Mouse (Mus musculus): ENCODE measurements around the gene Mapt. TPM values are rescaled to one million over a fixed set of nuclear protein-coding genes. Genes with fewer than 3 reads are reported as not detected.
"Not testable (repeated sequence)": the region's sequence is repeated elsewhere in the genome, so short reads cannot be mapped to it uniquely, and the experiment has no call there.

The Mapt gene
- not detected for total RNA-seq (2018; cell fraction: chromatin; rRNA removed)
- total RNA-seq (2018; cell fraction: cytosol; rRNA removed) = under 1 TPM in 1 of 26 experiments, not detected in 25; 0.04 TPM
- not detected for total RNA-seq (2018; cell fraction: nucleus; rRNA removed)
- polyA plus RNA-seq (2018) = not detected in 3 replicates

DNA sequence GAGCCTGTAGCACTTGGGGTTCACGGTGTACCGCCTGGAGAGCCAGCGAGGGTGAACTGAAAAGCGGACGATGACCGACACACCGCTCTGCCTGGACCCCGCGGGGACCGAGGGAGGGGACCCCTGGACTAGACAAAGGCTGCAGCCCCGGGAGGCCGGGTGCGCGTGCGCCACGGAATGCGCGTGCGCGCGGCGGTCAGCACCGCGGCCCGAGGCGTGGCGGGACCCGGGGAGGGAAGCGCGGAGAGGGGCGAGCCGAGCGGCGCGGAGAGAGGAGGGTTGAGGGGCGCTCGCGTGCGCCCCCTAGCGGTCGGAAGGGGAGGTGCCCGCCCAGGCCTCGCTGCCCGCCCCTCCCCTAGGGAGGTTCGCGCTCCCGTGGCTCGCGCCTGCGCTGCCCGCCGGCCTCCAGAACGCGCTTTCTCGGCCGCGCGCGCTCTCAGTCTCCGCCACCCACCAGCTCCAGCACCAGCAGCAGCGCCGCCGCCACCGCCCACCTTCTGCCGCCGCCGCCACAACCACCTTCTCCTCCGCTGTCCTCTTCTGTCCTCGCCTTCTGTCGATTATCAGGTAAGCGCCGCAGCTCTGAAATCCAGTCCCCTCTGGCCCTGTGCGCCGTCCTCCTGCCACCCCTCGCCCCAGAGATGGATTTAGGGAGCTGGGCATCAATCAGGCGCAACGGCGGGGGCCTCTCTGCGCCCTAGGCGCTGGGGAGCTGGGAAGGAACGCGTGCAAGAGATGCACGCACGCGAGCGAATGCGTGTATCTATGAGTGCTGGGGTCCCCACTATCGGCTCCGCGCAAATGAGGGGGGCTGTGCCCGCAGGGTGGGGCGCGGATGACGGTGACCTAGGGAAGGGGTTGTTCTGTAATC is at the start of gene Mapt:
Gene Mapt (plus strand): TSS at position 350 of the 871 bp plus-strand sequence.
- WGBS (ENCODE audit: missing documents) = 2% methylated on average over 56 of the region's 94 CpGs
- no peak within 1 kb of the TSS for H3K27ac ChIP-seq
- H3K79me2 ChIP-seq (ENCODE audit: inconsistent target) = no peaks in the 10 kb centered on the region
- peak within 1 kb of the TSS; percentile 29 for H3K4me3 ChIP-seq (ENCODE audit: inconsistent target)
- H3K36me3 ChIP-seq (ENCODE audit: inconsistent target) = no peaks in the 10 kb centered on the region

DNA sequence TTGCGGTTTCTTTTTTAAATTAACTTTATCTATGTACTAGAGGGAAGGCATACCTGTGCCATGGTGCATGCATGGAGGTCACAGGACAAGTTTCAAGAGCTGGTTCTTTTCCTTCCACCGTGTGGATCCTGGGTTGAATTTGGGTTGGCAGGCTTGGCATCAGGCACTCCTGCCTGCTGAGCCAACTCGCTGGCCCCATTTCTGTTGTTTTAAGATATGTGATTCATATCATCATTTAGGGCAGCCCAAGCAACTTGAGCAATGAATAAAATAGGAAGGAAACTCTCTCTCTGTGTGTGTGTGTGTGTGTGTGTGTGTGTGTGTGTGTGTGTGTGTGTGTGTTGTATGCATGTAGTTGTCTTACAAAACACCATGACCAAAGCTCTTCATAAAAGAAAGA is 49.0 kb upstream of the Mapt start:
- no peak overlapping the region for H3K27ac ChIP-seq
- no peaks in the 10 kb centered on the region for H3K79me2 ChIP-seq (ENCODE audit: inconsistent target)
- H3K4me3 ChIP-seq (ENCODE audit: inconsistent target) = no peak overlapping the region
- 58% methylated on average over 3 of the region's 3 CpGs for WGBS (ENCODE audit: missing documents)
- no peaks in the 10 kb centered on the region for H3K36me3 ChIP-seq (ENCODE audit: inconsistent target)

DNA sequence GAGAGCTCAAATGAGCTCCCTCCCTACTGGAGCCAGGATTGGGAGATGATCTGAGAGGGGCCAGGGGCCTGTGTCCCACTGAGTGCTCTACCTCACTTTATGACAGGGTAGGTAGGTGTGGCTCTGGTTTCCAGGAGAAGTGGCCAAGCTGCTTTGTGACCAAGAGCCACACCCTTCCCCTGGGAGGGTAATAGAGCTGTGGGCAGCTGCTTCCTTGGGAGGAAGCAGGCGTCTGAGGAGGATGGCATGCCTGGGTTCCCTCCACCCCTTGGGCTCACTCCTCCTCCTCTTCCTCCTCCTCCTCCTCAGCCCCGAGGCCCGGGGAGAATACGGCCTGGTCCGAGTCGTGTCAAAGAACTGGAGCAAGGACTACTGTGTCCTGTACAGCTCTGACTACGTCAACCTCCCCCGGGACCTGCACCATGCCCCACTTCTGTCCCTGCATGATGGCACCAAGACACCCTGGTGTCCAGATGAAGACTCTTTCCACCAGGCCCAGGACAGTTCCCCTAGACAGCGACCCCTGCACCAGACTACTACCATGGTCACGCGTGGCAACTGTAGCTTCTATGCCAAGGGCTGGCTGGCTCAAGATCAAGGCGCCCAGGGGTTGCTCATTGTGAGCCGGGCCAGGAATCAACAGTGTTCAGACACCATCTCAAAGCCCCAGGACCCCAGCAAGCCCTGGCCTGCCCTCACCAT is 44.9 kb upstream of the Mapt start, which contains the start of gene Sppl2c:
Gene Sppl2c (plus strand): TSS at position 193 of the 702 bp plus-strand sequence.
- no peak within 1 kb of the TSS for H3K4me3 ChIP-seq (ENCODE audit: inconsistent target)
- no peaks in the 10 kb centered on the region for H3K36me3 ChIP-seq (ENCODE audit: inconsistent target)
- WGBS (ENCODE audit: missing documents) = 64% methylated on average over 13 of the region's 13 CpGs
- H3K79me2 ChIP-seq (ENCODE audit: inconsistent target) = no peaks in the 10 kb centered on the region
- H3K27ac ChIP-seq = no peak within 1 kb of the TSS

DNA sequence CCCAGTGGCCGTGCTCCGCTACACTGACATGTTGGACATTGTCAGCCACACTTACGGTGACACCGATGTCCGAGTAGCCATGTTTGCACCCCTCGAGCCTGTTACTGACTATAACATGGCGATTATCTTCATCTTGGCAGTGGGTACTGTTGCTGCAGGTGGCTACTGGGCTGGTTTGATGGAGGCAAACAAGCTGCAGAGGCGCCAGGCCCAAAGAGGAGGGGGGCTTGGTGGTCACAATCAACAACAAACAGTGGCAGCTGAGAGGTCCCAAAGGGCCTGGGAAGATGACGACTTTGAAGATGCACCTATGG is 44.4 kb upstream of the Mapt start:
- Histone ChIP-seq H3K27ac (no peak overlapping the region), H3K4me3 (ENCODE audit: inconsistent target) (no peak overlapping the region), H3K36me3 (ENCODE audit: inconsistent target) (no peaks in the 10 kb centered on the region), H3K79me2 (ENCODE audit: inconsistent target) (no peaks in the 10 kb centered on the region)
- 92% methylated on average over 9 of the region's 9 CpGs for WGBS (ENCODE audit: missing documents)

DNA sequence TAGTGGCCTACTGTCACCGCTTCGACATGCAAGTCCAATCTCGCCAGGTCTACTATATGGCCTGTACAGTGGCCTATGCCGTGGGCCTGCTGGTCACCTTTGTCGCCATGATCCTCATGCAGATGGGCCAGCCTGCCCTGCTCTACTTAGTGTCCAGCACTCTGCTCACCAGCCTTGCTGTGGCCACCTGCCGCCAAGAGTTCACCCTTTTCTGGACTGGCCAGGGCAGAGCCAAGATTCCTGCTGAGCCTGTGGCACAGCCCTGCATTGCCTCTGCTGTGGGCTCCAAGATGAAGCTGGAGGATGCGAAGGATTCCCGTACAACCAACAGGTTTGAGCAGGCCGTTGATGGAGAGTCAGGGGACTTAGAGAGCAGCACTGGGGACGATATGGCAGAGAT is 43.4 kb upstream of the Mapt start:
- Histone ChIP-seq H3K4me3 (ENCODE audit: inconsistent target) (no peak overlapping the region), H3K79me2 (ENCODE audit: inconsistent target) (no peaks in the 10 kb centered on the region), H3K36me3 (ENCODE audit: inconsistent target) (no peaks in the 10 kb centered on the region), H3K27ac (no peak overlapping the region)
- 93% methylated on average over 10 of the region's 10 CpGs for WGBS (ENCODE audit: missing documents)

DNA sequence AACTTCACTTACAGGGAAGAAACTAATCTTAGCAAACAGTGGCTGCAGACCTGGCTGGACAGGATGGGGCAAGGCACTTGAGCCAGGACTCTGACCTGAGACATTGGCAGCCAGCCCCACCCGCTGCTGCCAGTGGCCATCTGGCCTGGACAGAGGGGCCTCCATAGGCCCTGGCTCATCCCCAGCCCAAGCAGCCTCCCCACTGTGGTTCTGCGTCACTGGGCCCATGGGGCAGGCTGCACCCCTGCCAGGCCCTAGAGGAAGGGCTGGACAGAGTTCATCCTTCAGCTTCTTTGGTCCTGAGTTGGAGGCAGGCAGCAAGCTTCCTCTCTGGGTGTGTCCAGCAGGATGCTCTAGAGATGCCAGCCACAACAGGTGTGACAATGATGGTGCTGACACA is 41.2 kb upstream of the Mapt start:
- no peak overlapping the region for H3K4me3 ChIP-seq (ENCODE audit: inconsistent target)
- 79% methylated on average over 2 of the region's 2 CpGs for WGBS (ENCODE audit: missing documents)
- no peaks in the 10 kb centered on the region for H3K79me2 ChIP-seq (ENCODE audit: inconsistent target)
- no peak overlapping the region for H3K27ac ChIP-seq
- H3K36me3 ChIP-seq (ENCODE audit: inconsistent target) = no peaks in the 10 kb centered on the region

DNA sequence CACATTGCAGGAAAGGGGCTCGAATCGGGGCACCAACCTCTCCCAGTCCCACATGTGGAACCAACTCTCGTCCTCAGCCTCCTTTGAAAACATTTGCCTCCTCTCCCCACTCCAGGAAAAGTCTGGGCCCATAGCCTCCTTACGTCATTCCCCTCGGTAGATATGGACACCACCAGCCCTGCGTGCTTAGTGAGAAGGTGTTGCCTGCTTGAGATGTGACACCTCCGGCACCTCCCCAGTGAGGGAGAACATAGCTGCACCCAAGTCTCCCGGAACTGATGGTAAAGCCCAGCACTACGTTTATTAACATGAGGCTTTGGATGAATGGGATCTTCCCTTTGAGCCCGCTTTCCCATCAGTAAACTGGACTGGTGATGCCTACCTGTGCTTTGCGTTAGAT is 35.8 kb upstream of the Mapt start:
- no peak overlapping the region for H3K27ac ChIP-seq
- no peaks in the 10 kb centered on the region for H3K36me3 ChIP-seq (ENCODE audit: inconsistent target)
- 76% methylated on average over 11 of the region's 11 CpGs for WGBS (ENCODE audit: missing documents)
- no peak overlapping the region for H3K4me3 ChIP-seq (ENCODE audit: inconsistent target)
- H3K79me2 ChIP-seq (ENCODE audit: inconsistent target) = no peaks in the 10 kb centered on the region

DNA sequence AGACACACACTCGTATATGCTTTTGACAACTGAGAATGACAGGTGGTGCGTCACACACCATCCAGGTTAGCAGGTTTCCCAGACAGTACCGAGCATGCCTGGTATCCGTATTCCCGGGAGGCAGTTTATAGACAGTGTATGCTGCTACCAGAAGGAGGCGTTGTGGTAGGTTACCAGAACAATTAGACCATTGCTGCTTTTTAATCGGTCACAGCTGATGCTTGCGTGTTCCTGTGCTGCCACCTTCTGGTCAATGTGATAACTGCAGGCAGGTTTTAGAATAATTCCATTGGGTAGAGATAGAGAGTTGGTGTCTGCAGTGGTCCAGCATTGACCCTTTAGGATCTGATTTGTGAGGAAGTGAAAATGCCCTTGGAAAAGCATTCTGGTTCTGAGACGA is 35.4 kb upstream of the Mapt start:
- Histone ChIP-seq H3K4me3 (ENCODE audit: inconsistent target) (no peak overlapping the region), H3K27ac (no peak overlapping the region), H3K79me2 (ENCODE audit: inconsistent target) (no peaks in the 10 kb centered on the region), H3K36me3 (ENCODE audit: inconsistent target) (no peaks in the 10 kb centered on the region)
- 19% methylated on average over 9 of the region's 9 CpGs for WGBS (ENCODE audit: missing documents)

DNA sequence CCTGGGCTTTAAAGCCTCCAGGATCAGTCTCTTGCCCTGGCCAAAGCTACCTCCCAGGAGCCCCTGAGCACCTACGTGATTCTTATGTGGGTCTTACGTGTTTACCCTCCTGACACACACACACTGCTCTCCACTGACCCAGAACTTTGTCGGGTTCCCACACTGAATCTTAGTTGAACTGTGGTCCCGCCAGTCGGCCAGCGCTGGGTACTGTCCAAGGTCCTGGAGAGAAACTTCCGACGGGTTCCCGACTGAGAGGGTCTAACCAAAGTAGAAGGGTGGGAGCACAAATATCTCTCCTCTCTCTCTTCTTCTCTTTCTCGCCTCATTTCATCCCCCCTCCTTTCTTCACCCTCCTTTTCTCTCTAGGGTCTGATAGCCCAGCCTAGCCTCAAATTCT is 33.3 kb upstream of the Mapt start:
- no peak overlapping the region for H3K4me3 ChIP-seq (ENCODE audit: inconsistent target)
- H3K79me2 ChIP-seq (ENCODE audit: inconsistent target) = no peaks in the 10 kb centered on the region
- H3K36me3 ChIP-seq (ENCODE audit: inconsistent target) = no peaks in the 10 kb centered on the region
- 12% methylated on average over 10 of the region's 10 CpGs for WGBS (ENCODE audit: missing documents)
- H3K27ac ChIP-seq = no peak overlapping the region

DNA sequence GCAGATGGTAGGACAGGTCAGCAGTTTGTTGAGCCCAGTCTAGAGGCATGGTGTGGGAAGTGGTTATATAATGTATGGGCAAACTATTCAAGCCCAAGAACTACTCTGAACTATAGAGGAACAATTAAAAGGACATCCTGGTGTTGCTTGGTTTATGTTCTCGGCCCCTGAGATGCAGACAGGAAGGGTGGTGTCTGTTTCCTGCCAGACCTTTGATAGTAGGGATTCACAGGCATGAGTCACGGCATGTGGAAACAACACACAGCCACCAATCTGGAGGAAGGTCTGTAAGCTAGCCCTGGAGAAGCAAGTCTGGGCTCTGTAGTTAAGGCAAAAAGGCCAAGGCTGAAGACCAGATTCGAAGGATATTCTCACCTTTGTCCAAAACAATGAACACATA is 27.9 kb upstream of the Mapt start:
- Histone ChIP-seq H3K79me2 (ENCODE audit: inconsistent target) (no peaks in the 10 kb centered on the region), H3K4me3 (ENCODE audit: inconsistent target) (no peak overlapping the region), H3K36me3 (ENCODE audit: inconsistent target) (no peaks in the 10 kb centered on the region), H3K27ac (no peak overlapping the region)
- 38% methylated on average over 3 of the region's 3 CpGs for WGBS (ENCODE audit: missing documents)

DNA sequence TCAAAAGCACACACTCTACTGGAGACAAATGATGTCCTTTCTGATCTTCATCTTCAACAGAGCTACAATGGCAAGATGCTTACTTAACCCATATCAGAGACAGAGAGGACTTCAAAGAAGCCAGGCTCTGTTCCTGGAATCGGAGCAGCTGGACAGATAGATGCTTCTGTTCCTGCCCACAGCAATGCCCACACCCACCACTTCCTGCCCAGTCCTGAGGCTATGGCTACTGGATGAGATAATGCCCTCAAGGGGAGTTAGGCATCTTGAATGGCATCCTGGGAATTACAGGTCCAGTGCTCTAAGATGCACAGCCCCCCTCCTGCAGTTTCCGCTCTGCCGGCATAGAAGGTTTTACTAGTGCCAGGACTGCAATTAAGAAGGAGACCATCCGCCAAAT is 24.6 kb upstream of the Mapt start:
- H3K79me2 ChIP-seq (ENCODE audit: inconsistent target) = no peaks in the 10 kb centered on the region
- 79% methylated on average over 4 of the region's 4 CpGs for WGBS (ENCODE audit: missing documents)
- no peak overlapping the region for H3K4me3 ChIP-seq (ENCODE audit: inconsistent target)
- no peaks in the 10 kb centered on the region for H3K36me3 ChIP-seq (ENCODE audit: inconsistent target)
- H3K27ac ChIP-seq = no peak overlapping the region

DNA sequence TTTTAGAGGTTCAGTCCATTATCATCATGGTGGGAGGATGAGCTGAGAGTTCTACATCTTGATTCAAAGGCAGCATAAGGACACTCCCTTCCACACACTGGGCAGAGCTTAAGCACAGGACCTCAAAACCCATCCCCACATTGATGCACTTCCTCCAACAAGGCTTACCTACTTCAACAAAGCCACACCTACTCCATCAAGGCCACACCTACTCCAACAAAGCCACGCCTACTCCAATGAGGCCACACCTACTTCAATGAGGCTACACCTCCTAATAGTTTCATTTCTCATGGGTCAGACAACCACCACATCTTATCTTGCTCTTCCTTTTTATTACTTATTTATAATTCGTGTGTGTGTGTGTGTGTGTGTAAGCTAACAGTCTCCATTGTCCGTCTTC is 22.1 kb upstream of the Mapt start:
- Histone ChIP-seq H3K79me2 (ENCODE audit: inconsistent target) (no peaks in the 10 kb centered on the region), H3K27ac (no peak overlapping the region), H3K36me3 (ENCODE audit: inconsistent target) (no peaks in the 10 kb centered on the region), H3K4me3 (ENCODE audit: inconsistent target) (no peak overlapping the region)
- 83% methylated on average over 3 of the region's 3 CpGs for WGBS (ENCODE audit: missing documents)

DNA sequence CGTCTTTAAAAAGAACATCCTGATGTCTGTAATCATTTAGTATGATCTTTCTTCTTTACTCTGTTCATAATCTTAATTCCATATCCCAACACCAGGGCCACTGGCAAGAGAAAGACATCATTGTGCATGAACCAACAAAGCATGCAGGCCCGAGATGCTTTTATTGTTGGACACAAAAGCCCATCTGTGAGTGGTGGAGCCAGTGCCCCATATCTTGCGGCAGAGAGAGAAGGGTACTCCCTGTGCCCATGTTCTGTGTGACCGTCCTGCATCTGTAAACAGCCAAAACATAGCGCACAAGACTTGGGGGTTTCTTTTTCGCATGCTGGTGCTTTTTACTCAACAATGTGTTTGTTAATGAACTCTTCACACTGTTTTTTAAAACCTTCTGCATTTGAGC is 19.9 kb upstream of the Mapt start:
- no peaks in the 10 kb centered on the region for H3K79me2 ChIP-seq (ENCODE audit: inconsistent target)
- H3K4me3 ChIP-seq (ENCODE audit: inconsistent target) = no peak overlapping the region
- H3K36me3 ChIP-seq (ENCODE audit: inconsistent target) = no peaks in the 10 kb centered on the region
- 89% methylated on average over 6 of the region's 6 CpGs for whole genome bisulfite sequencing (ENCODE audit: missing documents)
- no peak overlapping the region for H3K27ac ChIP-seq

DNA sequence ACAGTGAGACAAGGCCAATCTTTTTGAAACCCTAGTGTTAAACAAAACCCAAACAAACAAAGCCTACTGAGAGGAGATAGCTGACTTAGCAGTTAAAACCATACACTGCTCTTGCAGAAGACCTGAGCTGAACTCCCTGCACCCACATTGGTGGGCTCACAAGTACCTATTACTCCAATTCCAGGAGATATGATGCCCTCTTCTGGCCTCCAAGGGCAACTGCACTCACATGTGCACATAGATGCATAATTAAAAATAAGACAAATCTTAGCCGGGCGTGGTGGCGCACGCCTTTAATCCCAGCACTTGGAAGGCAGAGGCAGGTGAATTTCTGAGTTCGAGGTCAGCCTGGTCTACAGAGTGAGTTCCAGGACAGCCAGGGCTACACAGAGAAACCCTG is 17.1 kb upstream of the Mapt start:
- not testable (repeated sequence) for H3K79me2 ChIP-seq (ENCODE audit: inconsistent target); H3K4me3 ChIP-seq (ENCODE audit: inconsistent target); H3K27ac ChIP-seq; H3K36me3 ChIP-seq (ENCODE audit: inconsistent target)
- 96% methylated on average over 5 of the region's 5 CpGs for WGBS (ENCODE audit: missing documents)

DNA sequence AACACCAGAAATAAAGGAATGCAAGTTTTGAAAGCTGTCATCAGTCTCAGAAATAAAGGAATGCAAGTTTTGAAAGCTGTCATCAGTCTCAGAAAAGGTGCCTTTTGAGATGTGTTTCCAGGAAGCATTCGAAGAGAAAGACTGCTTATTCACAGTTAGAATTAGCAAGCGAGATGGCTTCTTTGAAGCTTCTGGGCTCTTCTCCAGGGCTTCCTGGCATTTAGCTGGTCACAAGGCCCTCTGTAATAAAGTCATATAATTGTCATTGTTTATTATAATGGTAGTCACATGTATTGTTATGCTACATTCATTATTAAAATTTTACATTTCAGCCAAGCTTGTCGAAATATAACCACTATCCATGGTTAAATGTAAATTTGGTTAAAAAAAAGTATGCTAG is 13.1 kb upstream of the Mapt start:
- Histone ChIP-seq H3K27ac (no peak overlapping the region), H3K4me3 (ENCODE audit: inconsistent target) (no peak overlapping the region), H3K36me3 (ENCODE audit: inconsistent target) (no peaks in the 10 kb centered on the region), H3K79me2 (ENCODE audit: inconsistent target) (no peaks in the 10 kb centered on the region)
- 84% methylated on average over 3 of the region's 3 CpGs for WGBS (ENCODE audit: missing documents)

Data from macrophage (primary cell).